Mouse (Mus musculus) CH12.LX (cell line): ENCODE data around the gene Sorbs2.

Source experiments
- BHLHE40 ChIP-seq: IDR thresholded peaks from 2 replicates; pipeline ENCODE4 v1.6.1; 2011; ENCODE audit warnings: mild to moderate bottlenecking, low read depth, low read length, improper control_type of control experiment
- CTCF ChIP-seq, 2 experiments: IDR thresholded peaks in 1 of 2; conservative IDR thresholded peaks in 1 of 2; 2 replicates each; pipeline ENCODE4 v1.5.1; 2011 to 2012; ENCODE audit warnings: low read depth in 2 of 2, low read length in 2 of 2, improper control_type of control experiment in 1 of 2, inconsistent platforms in 1 of 2, mild to moderate bottlenecking in 1 of 2, moderate library complexity in 1 of 2
- GABPA ChIP-seq: IDR thresholded peaks from 2 replicates; pipeline ENCODE4 v1.6.1; 2012; ENCODE audit warnings: low read depth, low read length, improper control_type of control experiment, inconsistent platforms; ENCODE audit not compliant: insufficient replicate concordance
- MAZ ChIP-seq: IDR thresholded peaks from 2 replicates; pipeline ENCODE4 v1.6.1; 2012; ENCODE audit warnings: low read depth, mild to moderate bottlenecking, inconsistent platforms, low read length, improper control_type of control experiment, moderate library complexity
- POLR2A ChIP-seq: IDR thresholded peaks from 2 replicates; pipeline ENCODE4 v1.6.1; 2011; ENCODE audit warnings: low read depth, mild to moderate bottlenecking, improper control_type of control experiment, low read length
- RCOR1 ChIP-seq: conservative IDR thresholded peaks from 2 replicates; pipeline ENCODE4 v1.6.1; 2012; ENCODE audit warnings: low read depth, mild to moderate bottlenecking, inconsistent platforms, low read length, improper control_type of control experiment
- SIN3A ChIP-seq: IDR thresholded peaks from 2 replicates; pipeline ENCODE4 v1.6.1; 2012; ENCODE audit warnings: low read length, improper control_type of control experiment, inconsistent platforms
- TBP ChIP-seq: conservative IDR thresholded peaks from 2 replicates; pipeline ENCODE4 v1.6.1; 2011; ENCODE audit warnings: low read depth, low read length, improper control_type of control experiment
- TCF12 ChIP-seq: IDR thresholded peaks from 2 replicates; pipeline ENCODE4 v1.6.1; 2014; ENCODE audit warnings: low read depth, mild to moderate bottlenecking, inconsistent platforms, low read length, improper control_type of control experiment
- UBTF ChIP-seq: IDR thresholded peaks from 2 replicates; pipeline ENCODE4 v1.6.1; 2012; ENCODE audit warnings: low read depth, mild to moderate bottlenecking, inconsistent platforms, low read length, improper control_type of control experiment, moderate library complexity
- ZKSCAN1 ChIP-seq: IDR thresholded peaks from 2 replicates; pipeline ENCODE4 v1.6.1; 2012; ENCODE audit warnings: low read depth, inconsistent platforms, low read length, improper control_type of control experiment, borderline replicate concordance

DNA sequence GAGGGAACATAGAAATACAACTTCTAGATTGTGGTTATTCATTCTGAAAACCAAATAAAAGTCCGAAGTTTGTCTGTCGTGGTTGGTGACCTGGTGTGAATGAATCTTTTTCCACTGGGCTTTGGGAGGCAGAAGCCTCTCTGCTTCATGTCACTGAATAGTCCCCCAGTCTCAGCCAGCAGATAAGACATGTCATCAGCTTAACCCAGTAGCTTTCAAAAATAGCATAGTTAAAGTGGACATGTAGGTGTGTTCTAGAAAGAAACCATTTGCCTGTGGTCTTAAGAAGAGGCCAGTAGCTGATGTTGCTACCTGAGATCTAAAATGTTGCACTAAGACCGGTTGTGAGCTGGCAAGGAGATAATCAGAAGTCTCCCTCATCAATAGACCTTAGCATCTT is 150.4 kb downstream of the Sorbs2 start:
- TF ChIP-seq ZKSCAN1 (no peak), CTCF (conservative IDR thresholded peaks at IDR 0.05 in 1 of 2, IDR thresholded peaks at IDR 0.05 in 1 of 2; ENCODE audit: low read depth in 2 of 2, low read length in 2 of 2) (no peak), MAZ (no peak), TCF12 (no peak), RCOR1 (no peak), UBTF (no peak), BHLHE40 (no peak), TBP (no peak), GABPA (no peak), SIN3A (no peak), POLR2A (no peak)
